Mouse (Mus musculus) CH12.LX (cell line): ENCODE measurements around the gene Atxn7.

Source experiments
- BHLHE40 ChIP-seq: IDR thresholded peaks from 2 replicates; pipeline ENCODE4 v1.6.1; 2011; ENCODE audit warnings: mild to moderate bottlenecking, low read depth, low read length, improper control_type of control experiment
- CTCF ChIP-seq, 2 experiments: IDR thresholded peaks in 1 of 2; conservative IDR thresholded peaks in 1 of 2; 2 replicates each; pipeline ENCODE4 v1.5.1; 2011 to 2012; ENCODE audit warnings: low read depth in 2 of 2, low read length in 2 of 2, improper control_type of control experiment in 1 of 2, inconsistent platforms in 1 of 2, mild to moderate bottlenecking in 1 of 2, moderate library complexity in 1 of 2
- JUND ChIP-seq: conservative IDR thresholded peaks from 2 replicates; pipeline ENCODE4 v1.6.1; 2011; ENCODE audit warnings: low read depth, low read length, improper control_type of control experiment
- MYC ChIP-seq: IDR thresholded peaks from 2 replicates; pipeline ENCODE4 v1.6.1; 2011; ENCODE audit warnings: low read depth, mild to moderate bottlenecking, improper control_type of control experiment, low read length
- NRF1 ChIP-seq: IDR thresholded peaks from 2 replicates; pipeline ENCODE4 v1.6.1; 2014; ENCODE audit warnings: low read depth, mild to moderate bottlenecking, inconsistent platforms, low read length, improper control_type of control experiment, moderate library complexity
- POLR2AphosphoS2 ChIP-seq: IDR thresholded peaks from 2 replicates; pipeline ENCODE4 v1.6.1; 2011; ENCODE audit warnings: low read depth, low read length, improper control_type of control experiment
- TBP ChIP-seq: conservative IDR thresholded peaks from 2 replicates; pipeline ENCODE4 v1.6.1; 2011; ENCODE audit warnings: low read depth, low read length, improper control_type of control experiment
- TCF12 ChIP-seq: IDR thresholded peaks from 2 replicates; pipeline ENCODE4 v1.6.1; 2014; ENCODE audit warnings: low read depth, mild to moderate bottlenecking, inconsistent platforms, low read length, improper control_type of control experiment
- UBTF ChIP-seq: IDR thresholded peaks from 2 replicates; pipeline ENCODE4 v1.6.1; 2012; ENCODE audit warnings: low read depth, mild to moderate bottlenecking, inconsistent platforms, low read length, improper control_type of control experiment, moderate library complexity
- USF2 ChIP-seq: conservative IDR thresholded peaks from 2 replicates; pipeline ENCODE4 v1.6.1; 2011; ENCODE audit warnings: low read depth, low read length, improper control_type of control experiment
- ZNF384 ChIP-seq: IDR thresholded peaks from 2 replicates; pipeline ENCODE4 v1.6.1; 2012; ENCODE audit warnings: low read depth, low read length, improper control_type of control experiment, inconsistent platforms

GRCm38 (mm10) chr14:14064486-14065141 is 103.4 kb downstream of the Atxn7 start:
- TF ChIP-seq JUND (no peak), BHLHE40 (no peak), TBP (no peak), ZNF384 (no peak), USF2 (no peak), POLR2AphosphoS2 (no peak), CTCF (conservative IDR thresholded peaks at IDR 0.05 in 1 of 2, IDR thresholded peaks at IDR 0.05 in 1 of 2; ENCODE audit: low read depth in 2 of 2, low read length in 2 of 2) (no peak), NRF1 (no peak), TCF12 (no peak), UBTF (no peak), MYC (no peak)
